Mouse (Mus musculus): ENCODE results near the gene Psmc5.

Psmc5 gene

DNA sequence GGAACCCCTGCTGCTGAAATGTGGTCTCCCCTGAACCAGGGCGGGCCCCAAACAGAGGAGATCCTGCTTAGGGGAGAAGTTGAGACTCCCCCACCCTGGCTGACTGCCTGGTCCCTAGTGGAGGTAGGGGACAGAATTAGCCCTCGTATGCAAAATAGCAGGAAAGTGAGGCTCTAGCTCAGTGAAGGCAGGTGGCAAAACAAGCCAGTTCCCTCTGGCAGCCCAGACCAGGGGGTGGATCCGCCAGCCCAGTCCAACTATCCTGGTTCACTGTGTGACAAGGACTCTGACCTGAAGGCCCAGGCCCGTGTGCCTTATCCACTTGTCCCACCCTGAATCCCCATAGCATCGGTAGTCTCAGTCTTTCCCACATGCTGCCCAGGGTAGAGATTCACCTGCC lies 54.2 kb downstream of the Psmc5 start:
- no peak for DNase-seq

Data from cerebellum, adult 11 months (tissue).